Mouse (Mus musculus): ENCODE results near the gene Numb. TPM values are rescaled to one million over a fixed set of nuclear protein-coding genes. Genes with fewer than 3 reads are reported as not detected.
"Not testable (repeated sequence)": the region's sequence is repeated elsewhere in the genome, so short reads cannot be mapped to it uniquely, and the experiment has no call there.

The Numb gene
- polyA plus RNA-seq, 1 experiment from 2014 or later = 52.6 TPM

DNA sequence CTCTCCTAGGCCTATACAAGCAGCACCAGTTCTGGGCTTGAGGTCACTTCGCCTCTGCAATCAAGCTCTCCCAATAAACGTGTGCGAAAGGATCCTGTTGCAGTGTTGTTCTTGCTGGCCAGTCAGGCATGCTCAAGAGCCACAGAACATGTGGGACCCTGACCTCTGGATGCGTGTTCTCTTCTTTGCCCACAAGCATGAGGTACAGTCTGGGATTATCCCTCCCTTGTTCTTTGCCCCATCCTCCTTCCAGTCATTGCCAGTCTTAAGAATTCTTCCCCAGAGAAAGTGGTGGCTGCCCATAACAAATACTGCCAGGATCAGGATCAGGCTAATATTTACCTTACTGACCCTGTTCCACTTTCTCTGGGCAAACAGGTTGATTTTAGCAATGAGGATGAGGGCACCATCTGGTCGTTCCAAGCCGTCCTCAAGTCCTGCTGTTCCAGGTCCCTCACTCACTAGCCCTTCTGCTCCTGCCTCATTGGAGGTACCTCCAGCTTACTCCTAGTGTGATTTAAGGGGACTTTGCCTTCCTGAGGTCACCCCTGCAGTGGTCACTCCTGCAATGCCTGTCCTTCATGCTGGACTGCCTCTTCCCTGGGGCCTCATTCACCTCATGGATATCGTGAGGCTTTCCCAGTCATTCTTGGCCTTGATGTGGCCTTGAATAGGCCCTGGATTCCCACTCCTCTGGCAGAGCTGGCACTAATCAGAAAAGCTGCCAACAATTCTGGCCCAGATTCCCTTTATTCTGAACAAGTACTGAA lies 36.0 kb downstream of the Numb start:
- Histone ChIP-seq H3K9ac (replicated peaks; ENCODE audit: low read depth) (no peak overlapping the region), H3K9me3 (ENCODE audit: low read length) (no peaks in the 10 kb centered on the region), H3K36me3 (ENCODE audit: insufficient read depth, low read length) (no peaks in the 10 kb centered on the region), H3K4me1 (ENCODE audit: insufficient read depth, low read depth, low read length) (peaks cover 7% of the 10 kb centered on the region; the same call in 1 of the 2 replicates), H3K4me2 (replicated peaks; ENCODE audit: low read depth, low read length) (no peak overlapping the region), H3K4me3 (ENCODE audit: low read depth, low read length) (no peak overlapping the region), H3K27me3 (replicated peaks; ENCODE audit: insufficient read depth, low read length) (no peaks in the 10 kb centered on the region), H3K27ac (ENCODE audit: low read length) (no peak overlapping the region)
- DNase-seq (ENCODE audit: low spot score) = no peak
- no peak for TF ChIP-seq EP300 (IDR thresholded peaks at IDR 0.05)
- 89% methylated on average over 7 of the region's 7 CpGs for WGBS
- no peak for ATAC-seq

- H3K27me3 ChIP-seq (replicated peaks; ENCODE audit: insufficient read depth, low read length); H3K4me2 ChIP-seq (replicated peaks; ENCODE audit: low read depth, low read length); H3K9ac ChIP-seq (replicated peaks; ENCODE audit: low read depth); ATAC-seq; H3K4me1 ChIP-seq (ENCODE audit: insufficient read depth, low read depth, low read length); H3K27ac ChIP-seq (ENCODE audit: low read length); DNase-seq (ENCODE audit: low spot score); H3K9me3 ChIP-seq (ENCODE audit: low read length); H3K36me3 ChIP-seq (ENCODE audit: insufficient read depth, low read length); H3K4me3 ChIP-seq (ENCODE audit: low read depth, low read length): not testable (repeated sequence)
- WGBS = 91% methylated on average over 5 of the region's 5 CpGs
Observed at GRCm38 (mm10) chr12:83885065-83885464, 36.7 kb downstream of the Numb start.

DNA sequence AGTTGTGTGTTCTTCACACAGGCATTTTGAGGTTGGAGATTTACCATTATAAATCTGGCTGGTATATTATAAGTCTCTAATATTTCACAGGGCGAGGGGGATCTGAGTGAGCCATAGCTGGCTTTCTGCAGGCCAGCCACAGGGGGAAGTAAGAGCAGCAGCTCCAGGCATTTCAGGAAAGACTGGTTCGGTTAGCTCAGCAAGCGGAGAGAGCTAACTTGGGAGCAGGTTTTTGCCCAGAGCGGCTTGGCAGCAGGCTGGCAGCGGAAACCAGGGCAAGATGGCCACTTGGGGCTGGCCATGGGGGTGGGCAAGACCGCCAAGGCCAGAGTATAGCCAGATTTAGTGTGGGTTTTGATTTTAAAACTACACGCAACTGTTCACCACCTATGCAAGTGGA lies 39.2 kb downstream of the Numb start:
- DNase-seq (ENCODE audit: low spot score) = peak; percentile 62
- H3K9me3 ChIP-seq (ENCODE audit: low read length) = no peaks in the 10 kb centered on the region
- no peaks in the 10 kb centered on the region for H3K36me3 ChIP-seq (ENCODE audit: insufficient read depth, low read length)
- no peak for TF ChIP-seq EP300 (IDR thresholded peaks at IDR 0.05)
- peak; percentile 22; the same call in 1 of the 2 replicates for TF ChIP-seq CTCF (IDR thresholded peaks at IDR 0.05)
- peaks cover 4% of the 10 kb centered on the region; the same call in 1 of the 2 replicates for H3K4me1 ChIP-seq (ENCODE audit: insufficient read depth, low read depth, low read length)
- H3K4me3 ChIP-seq (ENCODE audit: low read depth, low read length) = no peak overlapping the region
- no peak overlapping the region for H3K9ac ChIP-seq (replicated peaks; ENCODE audit: low read depth)
- 61% methylated on average over 7 of the region's 7 CpGs for WGBS
- ATAC-seq = peak; percentile 70
- no peak overlapping the region for H3K4me2 ChIP-seq (replicated peaks; ENCODE audit: low read depth, low read length)
- no peaks in the 10 kb centered on the region for H3K27me3 ChIP-seq (replicated peaks; ENCODE audit: insufficient read depth, low read length)
- peak overlapping the region; percentile 34; the same call in 1 of the 2 replicates for H3K27ac ChIP-seq (ENCODE audit: low read length)

- Histone ChIP-seq H3K9me3 (ENCODE audit: low read length) (no peaks in the 10 kb centered on the region), H3K27me3 (replicated peaks; ENCODE audit: insufficient read depth, low read length) (no peaks in the 10 kb centered on the region), H3K27ac (ENCODE audit: low read length) (peak overlapping the region; percentile 34; the same call in 1 of the 2 replicates), H3K36me3 (ENCODE audit: insufficient read depth, low read length) (no peaks in the 10 kb centered on the region), H3K4me2 (replicated peaks; ENCODE audit: low read depth, low read length) (no peak overlapping the region), H3K4me3 (ENCODE audit: low read depth, low read length) (no peak overlapping the region), H3K9ac (replicated peaks; ENCODE audit: low read depth) (no peak overlapping the region), H3K4me1 (ENCODE audit: insufficient read depth, low read depth, low read length) (peaks cover 4% of the 10 kb centered on the region; the same call in 1 of the 2 replicates)
- ATAC-seq (peak; percentile 73), DNase-seq (ENCODE audit: low spot score) (peak; percentile 38)
- TF ChIP-seq EP300 (IDR thresholded peaks at IDR 0.05) (peak; percentile 25; the same call in 1 of the 2 replicates), CTCF (IDR thresholded peaks at IDR 0.05) (no peak)
- WGBS = 87% methylated on average over 3 of the region's 3 CpGs
Observed at GRCm38 (mm10) chr12:83882088-83882487, 39.6 kb downstream of the Numb start.

- peaks cover 6% of the 10 kb centered on the region; the same call in 1 of the 2 replicates for H3K36me3 ChIP-seq (ENCODE audit: insufficient read depth, low read length)
- no peak for ATAC-seq
- DNase-seq (ENCODE audit: low spot score) = peak; percentile 16
- H3K4me3 ChIP-seq (ENCODE audit: low read depth, low read length) = no peak overlapping the region
- no peak overlapping the region for H3K4me2 ChIP-seq (replicated peaks; ENCODE audit: low read depth, low read length)
- no peaks in the 10 kb centered on the region for H3K9me3 ChIP-seq (ENCODE audit: low read length)
- 51% methylated on average over 2 of the region's 2 CpGs for WGBS
- TF ChIP-seq EP300 (IDR thresholded peaks at IDR 0.05) (no peak), CTCF (IDR thresholded peaks at IDR 0.05) (no peak)
- H3K27ac ChIP-seq (ENCODE audit: low read length) = peak overlapping the region; percentile 43; the same call in 1 of the 2 replicates
- H3K27me3 ChIP-seq (replicated peaks; ENCODE audit: insufficient read depth, low read length) = no peaks in the 10 kb centered on the region
- no peak overlapping the region for H3K9ac ChIP-seq (replicated peaks; ENCODE audit: low read depth)
- H3K4me1 ChIP-seq (ENCODE audit: insufficient read depth, low read depth, low read length) = peaks cover 4% of the 10 kb centered on the region; the same call in 1 of the 2 replicates
Observed at GRCm38 (mm10) chr12:83880913-83881312, 40.8 kb downstream of the Numb start.

DNA sequence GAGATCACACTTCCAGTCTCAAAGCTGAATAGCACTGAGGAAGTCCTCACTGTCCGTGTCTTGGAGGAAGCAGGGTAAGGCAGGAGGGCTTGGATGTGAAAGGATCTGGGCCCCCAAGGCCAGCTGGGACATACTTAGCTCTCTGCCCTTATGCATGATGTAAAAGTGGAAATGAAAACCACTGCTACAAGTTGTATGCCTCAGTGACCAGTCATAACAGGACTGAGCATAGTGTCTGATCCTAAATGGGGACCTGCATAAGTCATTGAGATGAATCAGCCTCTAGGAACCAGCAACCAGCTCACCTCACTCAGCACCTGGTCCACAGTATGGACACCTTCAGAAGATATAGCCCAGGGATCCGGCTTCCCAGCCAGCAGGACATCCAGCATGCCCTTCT lies 46.6 kb downstream of the Numb start:
- Histone ChIP-seq H3K4me2 (replicated peaks; ENCODE audit: low read depth, low read length) (no peak overlapping the region), H3K4me3 (ENCODE audit: low read depth, low read length) (no peak overlapping the region), H3K9ac (replicated peaks; ENCODE audit: low read depth) (no peak overlapping the region), H3K27me3 (replicated peaks; ENCODE audit: insufficient read depth, low read length) (no peaks in the 10 kb centered on the region), H3K27ac (ENCODE audit: low read length) (no peak overlapping the region), H3K4me1 (ENCODE audit: insufficient read depth, low read depth, low read length) (no peaks in the 10 kb centered on the region; the same call in 1 of the 2 replicates), H3K36me3 (ENCODE audit: insufficient read depth, low read length) (peaks cover 12% of the 10 kb centered on the region; the same call in 1 of the 2 replicates), H3K9me3 (ENCODE audit: low read length) (no peaks in the 10 kb centered on the region)
- 91% methylated on average over 2 of the region's 2 CpGs for WGBS
- no peak for DNase-seq (ENCODE audit: low spot score)
- TF ChIP-seq EP300 (IDR thresholded peaks at IDR 0.05) (no peak), CTCF (IDR thresholded peaks at IDR 0.05) (no peak)
- ATAC-seq = no peak

Data from lung, postnatal 0 days (tissue).